9 mouse cellular contexts compared by ENCODE assay signal in genomic region chr1:51996751-51997659, GRCm38 (mm10). TPM values are rescaled to one million over a fixed set of nuclear protein-coding genes. Genes with fewer than 3 reads are reported as not detected.
A peak's percentile ranks its signal among the peaks of the same experiment; 100 is the strongest.
DNase-seq lines count a peak whose midpoint lies in the region; ATAC-seq lines count a peak whose summit lies in the region.
"Had no signal": no experiment of that assay in that cellular context is flagged by ENCODE, and none has a peak within 500 bp of the region (broad histone marks: within the 10 kb centered on the region; RNA-seq: fewer than 3 reads in every experiment).

No protein-coding gene starts in this region.

- H3K27ac ChIP-seq in forebrain, embryonic 12.5 days, result no peak overlapping the region
- no peak overlapping the region for H3K27ac ChIP-seq in forebrain, embryonic 10.5 days

- H3K4me1 ChIP-seq in forebrain, embryonic 12.5 days, result peaks cover 5% of the 10 kb centered on the region; the same call in 1 of the 2 replicates
- H3K4me1 ChIP-seq in forebrain, embryonic 10.5 days, result peaks cover 9% of the 10 kb centered on the region

- no peak overlapping the region for H3K4me3 ChIP-seq in forebrain, embryonic 12.5 days (replicated peaks)
- H3K4me3 ChIP-seq in forebrain, embryonic 10.5 days, result no peak overlapping the region

- H3K9ac ChIP-seq in forebrain, embryonic 12.5 days, result no peak overlapping the region

- no peaks in the 10 kb centered on the region for H3K27me3 ChIP-seq in forebrain, embryonic 12.5 days
- H3K27me3 ChIP-seq in forebrain, embryonic 10.5 days (ENCODE audit: poor library complexity, severe bottlenecking), result no peaks in the 10 kb centered on the region

- DNase-seq in forebrain, embryonic 10.5 days (ENCODE audit: extremely low spot score, low spot score), result no peak
- peak; percentile 29 for DNase-seq in NIH3T3 (ENCODE audit: low read depth)
- peak; percentile 72 for DNase-seq in heart, postnatal 4 days
- peak; percentile 38 for DNase-seq in lung, postnatal 25 days (ENCODE audit: low spot score)
- DNase-seq in T-cell, adult 2 months (ENCODE audit: low spot score), result no peak
- DNase-seq in ovary, postnatal 36 days (ENCODE audit: low spot score), result no peak
- DNase-seq in right cerebral cortex, adult 2 months (ENCODE audit: low spot score in 2 of 2), result no peak
- DNase-seq: cerebellum, postnatal 36 days had no signal

- H3K9me3 ChIP-seq in forebrain, embryonic 12.5 days, result no peaks in the 10 kb centered on the region
- no peaks in the 10 kb centered on the region for H3K9me3 ChIP-seq in forebrain, embryonic 10.5 days

- no peak overlapping the region for H3K4me2 ChIP-seq in forebrain, embryonic 12.5 days

- no peaks in the 10 kb centered on the region for H3K36me3 ChIP-seq in forebrain, embryonic 12.5 days (replicated peaks)
- H3K36me3 ChIP-seq in forebrain, embryonic 10.5 days (replicated peaks), result no peaks in the 10 kb centered on the region

- ATAC-seq in forebrain, embryonic 12.5 days (ENCODE audit: low FRiP score), result 0 out of 2 replicates have a peak, but pooled peaks have one; percentile 27

- WGBS in forebrain, embryonic 12.5 days, result 48% methylated on average over 11 of the region's 11 CpGs
- 69% methylated on average over 11 of the region's 11 CpGs for WGBS in forebrain, embryonic 10.5 days

RNA-seq across cellular contexts. Expression of gene Stat4, which starts 10.1 kb away (rescaled TPM):
- polyA plus RNA-seq in forebrain, embryonic 12.5 days (2016; fragmentation: Nextera tagmentation; extraction: Ambion mirVana), result 7.0 and 10.9 TPM in 2 replicates
- polyA plus RNA-seq in forebrain, embryonic 10.5 days (2016; fragmentation: Nextera tagmentation; extraction: Ambion mirVana), result 8.4 and 9.8 TPM in 2 replicates
- under 1 TPM; 0.25 to 0.33 TPM for total RNA-seq in heart, postnatal 4 days (2021)

Comparison
In these comparisons a context has a peak if more than half of its experiments do, and no peak if none do; other contexts are left out.
1. DNase-seq: peak in NIH3T3 (single experiment), heart, postnatal 4 days (single experiment) and lung, postnatal 25 days (single experiment); none in forebrain, embryonic 10.5 days (single experiment), T-cell, adult 2 months (single experiment), ovary, postnatal 36 days (single experiment) and right cerebral cortex, adult 2 months (0 of 2).